Mouse (Mus musculus) neural tube, embryonic 11.5 days (tissue): ENCODE measurements around the gene Drg2. TPM values are rescaled to one million over a fixed set of nuclear protein-coding genes. Genes with fewer than 3 reads are reported as not detected.
"Not testable (repeated sequence)": the region's sequence is repeated elsewhere in the genome, so short reads cannot be mapped to it uniquely, and the experiment has no call there.

Source experiments
- ATAC-seq: fragments of 200-750 bp; cut with Nextera tagmentation; 2 replicates; pipeline ENCODE4 v1.8.0; 2017; ENCODE audit warnings: moderate number of reproducible peaks, mild to moderate bottlenecking, moderate TSS enrichment, moderate library complexity; ENCODE audit not compliant: insufficient read depth, low FRiP score, low TSS enrichment
- DNase-seq: peaks from one replicate; pipeline ENCODE4 v3.0.0-alpha.2; 2015; ENCODE audit warnings: low spot score
- H3K27ac ChIP-seq: fragments of 300-500 bp; sonication (generic); 2 replicates; pipeline ENCODE4 v1.5.1; 2014; ENCODE audit warnings: low read depth, mild to moderate bottlenecking, low read length
- H3K27me3 ChIP-seq: fragments of 300-500 bp; sonication (generic); 2 replicates; pipeline ENCODE4 v1.6.1; 2014; ENCODE audit warnings: mild to moderate bottlenecking, low read length, mixed read lengths; ENCODE audit not compliant: control insufficient read depth, insufficient read depth
- H3K36me3 ChIP-seq: fragments of 300-500 bp; sonication (generic); 2 replicates; pipeline ENCODE4 v1.6.1; 2014; ENCODE audit warnings: mild to moderate bottlenecking, low read length, moderate library complexity, mixed read lengths; ENCODE audit not compliant: control insufficient read depth, insufficient read depth
- H3K4me1 ChIP-seq: fragments of 300-500 bp; sonication (generic); 2 replicates; pipeline ENCODE4 v1.6.1; 2014; ENCODE audit warnings: low read length, mixed read lengths; ENCODE audit not compliant: control insufficient read depth, insufficient read depth
- H3K4me2 ChIP-seq: fragments of 300-500 bp; sonication (generic); 2 replicates; pipeline ENCODE4 v1.6.1; 2014; ENCODE audit warnings: low read depth, mild to moderate bottlenecking, moderate library complexity
- H3K4me3 ChIP-seq: fragments of 300-500 bp; sonication (generic); 2 replicates; pipeline ENCODE4 v1.5.1; 2014; ENCODE audit warnings: low read depth, low read length
- H3K9ac ChIP-seq: fragments of 300-500 bp; sonication (generic); 2 replicates; pipeline ENCODE4 v1.6.1; 2014; ENCODE audit warnings: mild to moderate bottlenecking, low read length
- H3K9me3 ChIP-seq: fragments of 300-500 bp; sonication (generic); 2 replicates; pipeline ENCODE4 v1.6.1; 2016; ENCODE audit warnings: low read length; ENCODE audit not compliant: control insufficient read depth
- WGBS: fragments of 180-500 bp; shearing (Covaris S2); extraction: QIAGEN DNeasy Blood & Tissue Kit; methylation state at CpG from one replicate; pipeline ENCODE4 v1.1.7; 2014; 5-methylcytosine and 5-hydroxymethylcytosine counted together
- polyA plus RNA-seq: library from polyadenylated mRNA; unstranded; fragments of >200 nt; fragmentation: Nextera tagmentation; extraction: Ambion mirVana; gene quantifications from 2 replicates; pipeline ENCODE4 v1.2.1, GENCODE M21; 2014

Gene Drg2
- polyA plus RNA-seq, 1 experiment from 2014 or later = 126 TPM

GRCm38 (mm10) chr11:60422046-60422668 lies 32.2 kb upstream of the Drg2 start:
- DNase-seq = no peak
- Histone ChIP-seq H3K9me3 (no peaks in the 10 kb centered on the region), H3K4me2 (no peak overlapping the region), H3K27me3 (no peaks in the 10 kb centered on the region), H3K9ac (no peak overlapping the region), H3K27ac (no peak overlapping the region), H3K36me3 (no peaks in the 10 kb centered on the region), H3K4me3 (no peak overlapping the region), H3K4me1 (peaks cover 10% of the 10 kb centered on the region)
- ATAC-seq = no peak
- 74% methylated on average over 5 of the region's 6 CpGs for WGBS

GRCm38 (mm10) chr11:60423006-60423405 lies 31.4 kb upstream of the Drg2 start:
- no peaks in the 10 kb centered on the region for H3K36me3 ChIP-seq
- no peak overlapping the region for H3K4me2 ChIP-seq
- no peak overlapping the region for H3K4me3 ChIP-seq
- DNase-seq (no peak), ATAC-seq (no peak)
- H3K27ac ChIP-seq = no peak overlapping the region
- no peak overlapping the region for H3K9ac ChIP-seq
- H3K9me3 ChIP-seq = no peaks in the 10 kb centered on the region
- WGBS = 57% methylated on average over 1 of the region's 1 CpGs
- peaks cover 10% of the 10 kb centered on the region for H3K4me1 ChIP-seq
- H3K27me3 ChIP-seq = no peaks in the 10 kb centered on the region

GRCm38 (mm10) chr11:60426417-60426816 lies 28.0 kb upstream of the Drg2 start:
- 86% methylated on average over 1 of the region's 1 CpGs for WGBS
- ATAC-seq (no peak), DNase-seq (no peak)
- Histone ChIP-seq H3K27me3 (no peaks in the 10 kb centered on the region), H3K9me3 (no peaks in the 10 kb centered on the region), H3K36me3 (no peaks in the 10 kb centered on the region), H3K4me2 (no peak overlapping the region), H3K9ac (no peak overlapping the region), H3K27ac (no peak overlapping the region), H3K4me1 (no peaks in the 10 kb centered on the region), H3K4me3 (no peak overlapping the region)

- 91% methylated on average over 3 of the region's 3 CpGs for WGBS
- Histone ChIP-seq H3K4me3 (no peak overlapping the region), H3K4me2 (no peak overlapping the region), H3K36me3 (no peaks in the 10 kb centered on the region), H3K9ac (no peak overlapping the region), H3K27ac (no peak overlapping the region), H3K9me3 (no peaks in the 10 kb centered on the region), H3K4me1 (no peaks in the 10 kb centered on the region), H3K27me3 (no peaks in the 10 kb centered on the region)
- DNase-seq = no peak
- ATAC-seq = no peak
Observed at GRCm38 (mm10) chr11:60427628-60428027, 26.8 kb upstream of the Drg2 start.

- Histone ChIP-seq H3K36me3 (no peaks in the 10 kb centered on the region), H3K9me3 (no peaks in the 10 kb centered on the region), H3K4me1 (no peaks in the 10 kb centered on the region), H3K4me2 (no peak overlapping the region), H3K4me3 (no peak overlapping the region), H3K27me3 (no peaks in the 10 kb centered on the region), H3K9ac (no peak overlapping the region), H3K27ac (no peak overlapping the region)
- ATAC-seq = no peak
- no peak for DNase-seq
Observed at GRCm38 (mm10) chr11:60433501-60433900, 20.9 kb upstream of the Drg2 start.

- DNase-seq = no peak
Observed at GRCm38 (mm10) chr11:60435133-60435532, 19.3 kb upstream of the Drg2 start.

GRCm38 (mm10) chr11:60436618-60437017 lies 17.8 kb upstream of the Drg2 start:
- WGBS = 85% methylated on average over 3 of the region's 3 CpGs
- Histone ChIP-seq H3K4me1 (no peaks in the 10 kb centered on the region), H3K27ac (no peak overlapping the region), H3K4me2 (no peak overlapping the region), H3K9me3 (no peaks in the 10 kb centered on the region), H3K9ac (no peak overlapping the region), H3K27me3 (no peaks in the 10 kb centered on the region), H3K4me3 (no peak overlapping the region), H3K36me3 (no peaks in the 10 kb centered on the region)
- DNase-seq = no peak
- no peak for ATAC-seq

More at GRCm38 (mm10) chr11:60435133-60435532, 19.3 kb upstream of the Drg2 start:
- H3K9me3 ChIP-seq = no peaks in the 10 kb centered on the region
- no peak overlapping the region for H3K9ac ChIP-seq
- H3K4me1 ChIP-seq = no peaks in the 10 kb centered on the region
- H3K27ac ChIP-seq = no peak overlapping the region
- ATAC-seq = no peak
- 81% methylated on average over 1 of the region's 1 CpGs for WGBS
- H3K4me3 ChIP-seq = no peak overlapping the region
- no peaks in the 10 kb centered on the region for H3K27me3 ChIP-seq
- no peak overlapping the region for H3K4me2 ChIP-seq
- no peaks in the 10 kb centered on the region for H3K36me3 ChIP-seq

DNA sequence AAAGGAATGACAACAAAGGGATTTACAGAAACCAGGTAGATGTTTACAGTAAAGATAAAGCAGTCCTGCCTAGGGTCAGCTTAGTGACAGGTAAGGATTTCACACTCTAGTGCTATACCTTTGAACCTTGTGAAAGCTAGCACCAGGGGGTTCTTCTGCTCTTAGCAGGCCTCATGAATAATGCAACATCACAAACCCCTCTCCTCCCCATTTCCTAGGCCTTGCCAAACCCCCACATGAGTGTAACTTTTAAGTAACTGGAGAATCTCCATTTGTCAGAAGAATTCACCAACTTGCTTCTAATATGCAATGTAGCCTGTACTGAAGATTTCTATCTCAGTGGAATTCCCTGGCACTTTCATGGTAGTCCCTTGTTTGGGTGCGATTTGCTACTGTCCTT lies 14.8 kb upstream of the Drg2 start:
- not testable (repeated sequence) for H3K4me1 ChIP-seq, H3K9me3 ChIP-seq, ATAC-seq, DNase-seq, H3K36me3 ChIP-seq, H3K9ac ChIP-seq, H3K4me3 ChIP-seq, H3K27me3 ChIP-seq, H3K4me2 ChIP-seq, H3K27ac ChIP-seq
- WGBS = 33% methylated on average over 1 of the region's 1 CpGs

DNA sequence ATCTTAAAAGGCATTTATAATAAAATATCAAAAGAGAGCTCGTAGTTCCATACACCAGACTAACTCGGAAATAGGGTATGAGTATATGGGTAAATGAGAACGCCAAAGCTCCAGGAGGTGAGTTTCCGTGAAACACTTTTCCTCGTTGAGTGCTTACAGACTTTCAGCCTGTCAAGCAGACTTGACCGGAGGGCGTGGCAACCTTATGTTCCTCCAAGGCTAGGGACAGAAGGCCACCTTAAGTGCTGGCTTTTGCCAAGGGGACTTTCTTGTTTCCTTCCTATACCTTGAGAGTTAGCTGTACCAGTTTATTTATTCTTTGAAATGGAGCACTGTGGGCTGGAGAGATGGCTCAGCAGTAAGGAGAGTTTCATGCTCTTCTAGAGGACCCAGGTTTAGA lies 14.2 kb upstream of the Drg2 start:
- Histone ChIP-seq H3K27me3 (no peaks in the 10 kb centered on the region), H3K4me2 (no peak overlapping the region), H3K4me1 (no peaks in the 10 kb centered on the region), H3K36me3 (no peaks in the 10 kb centered on the region), H3K9me3 (no peaks in the 10 kb centered on the region), H3K4me3 (no peak overlapping the region), H3K27ac (no peak overlapping the region), H3K9ac (no peak overlapping the region)
- DNase-seq = no peak
- 46% methylated on average over 7 of the region's 7 CpGs for WGBS
- ATAC-seq = no peak
